Mouse (Mus musculus) c-Kit-negative CD71-positive TER-119-positive erythroid progenitor cells, embryonic 14.5 days (primary cell): ENCODE data around the gene Rps28.

Experiments used
- DNase-seq: peaks from one replicate; pipeline ENCODE4 v3.0.0-alpha.2; 2013; ENCODE audit warnings: low read depth, low spot score

Rps28 gene

DNA sequence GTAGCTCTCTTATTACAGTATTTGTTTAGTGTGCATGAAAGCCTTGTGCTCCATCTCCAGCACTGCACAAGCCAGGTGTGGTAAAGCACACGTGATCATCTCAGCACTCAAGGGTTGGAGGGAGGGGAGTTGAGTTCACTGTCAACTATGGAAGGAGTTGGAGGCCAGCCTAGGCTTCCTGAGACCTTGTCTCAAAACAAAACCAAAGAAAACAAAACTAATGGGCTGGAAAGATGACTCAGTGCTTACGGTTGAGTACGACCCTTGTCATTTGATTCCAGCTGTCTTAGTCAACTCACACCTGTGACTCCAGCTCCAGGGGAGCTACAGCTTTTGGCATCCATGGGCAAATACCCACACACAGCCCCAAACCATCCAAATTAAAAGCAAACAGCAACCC is 11.9 kb downstream of the Rps28 start:
- DNase-seq: no peak

DNA sequence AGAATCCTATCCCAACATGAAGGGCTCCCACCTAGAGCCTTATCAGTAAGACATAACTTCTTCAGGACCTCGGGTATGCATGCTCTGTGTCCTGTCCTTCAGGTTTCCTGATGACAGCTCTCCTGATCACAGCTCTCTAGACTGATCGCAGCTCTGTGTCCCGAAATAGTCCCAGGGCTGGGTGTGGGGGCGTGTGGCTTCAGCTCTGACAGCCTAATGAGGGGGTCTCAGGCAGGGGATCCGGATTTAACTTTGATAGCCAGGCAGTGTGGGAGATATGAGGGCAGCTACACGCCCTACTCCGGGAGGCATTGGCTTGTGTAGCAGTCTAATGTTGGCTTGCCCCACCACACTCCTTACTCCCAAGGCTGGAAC is 13.2 kb downstream of the Rps28 start:
- no peak for DNase-seq

DNA sequence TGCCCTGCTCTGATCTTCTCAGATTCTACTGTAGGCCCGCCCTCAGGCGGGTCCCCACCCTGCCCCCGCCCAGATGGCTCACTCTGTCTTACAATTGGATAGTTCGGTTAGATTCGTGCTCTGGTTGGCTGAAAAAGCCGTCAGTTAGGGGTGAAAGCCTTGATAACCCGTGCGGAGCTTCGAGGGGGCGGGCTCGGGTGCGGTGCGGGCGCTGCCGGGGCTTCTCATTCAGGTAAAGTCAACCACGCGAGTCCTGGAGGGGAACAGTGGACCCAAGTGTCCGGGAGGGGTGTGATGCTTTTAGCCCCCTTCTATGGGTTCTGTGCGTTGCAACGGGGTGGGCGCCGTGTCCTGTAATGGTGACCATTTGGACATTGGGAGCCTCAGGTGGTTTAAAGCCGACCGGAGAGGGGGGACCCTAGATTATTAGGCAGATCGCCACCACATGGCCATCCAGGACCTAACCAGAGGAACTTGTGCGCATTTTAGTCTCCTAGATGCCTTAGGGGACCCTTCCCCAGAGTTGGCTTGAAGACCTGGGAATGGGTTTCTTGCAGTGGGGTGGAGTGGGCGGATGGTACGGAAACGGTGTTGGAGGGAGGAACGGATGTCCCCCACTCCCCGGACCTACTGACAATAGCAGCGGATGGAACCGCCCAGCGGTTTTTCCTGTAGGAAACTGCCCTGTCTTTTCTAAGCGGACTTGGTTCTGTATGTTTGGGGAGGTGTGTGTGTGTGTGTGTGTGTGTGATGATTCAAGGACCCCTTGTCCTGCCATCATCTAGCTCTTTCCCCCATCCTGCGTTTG is 13.8 kb downstream of the Rps28 start, which contains the start of gene Kank3:
Kank3 (plus strand) TSS at position 186 of the 808 bp plus-strand sequence.
- DNase-seq: peak; percentile 78

DNA sequence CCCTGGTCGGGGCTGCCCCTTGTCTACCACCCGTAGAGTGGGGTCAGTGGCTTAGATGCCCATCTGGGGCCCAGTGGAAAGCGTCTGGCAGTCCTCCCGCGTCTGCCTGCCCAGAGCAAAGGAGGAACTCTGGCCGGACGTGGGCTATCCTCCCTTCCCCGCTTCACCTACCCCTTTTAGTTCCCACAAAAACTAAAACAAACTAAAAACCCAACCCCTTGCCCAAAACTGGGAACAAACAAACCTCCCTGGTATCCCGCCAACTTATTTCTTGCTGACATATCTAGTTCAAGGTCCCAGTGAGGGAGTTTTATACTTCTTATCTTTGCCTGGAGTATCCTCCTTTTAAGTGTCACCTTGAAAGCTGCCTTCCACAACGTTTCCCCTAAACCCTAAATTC is 16.2 kb downstream of the Rps28 start:
- no peak for DNase-seq

DNA sequence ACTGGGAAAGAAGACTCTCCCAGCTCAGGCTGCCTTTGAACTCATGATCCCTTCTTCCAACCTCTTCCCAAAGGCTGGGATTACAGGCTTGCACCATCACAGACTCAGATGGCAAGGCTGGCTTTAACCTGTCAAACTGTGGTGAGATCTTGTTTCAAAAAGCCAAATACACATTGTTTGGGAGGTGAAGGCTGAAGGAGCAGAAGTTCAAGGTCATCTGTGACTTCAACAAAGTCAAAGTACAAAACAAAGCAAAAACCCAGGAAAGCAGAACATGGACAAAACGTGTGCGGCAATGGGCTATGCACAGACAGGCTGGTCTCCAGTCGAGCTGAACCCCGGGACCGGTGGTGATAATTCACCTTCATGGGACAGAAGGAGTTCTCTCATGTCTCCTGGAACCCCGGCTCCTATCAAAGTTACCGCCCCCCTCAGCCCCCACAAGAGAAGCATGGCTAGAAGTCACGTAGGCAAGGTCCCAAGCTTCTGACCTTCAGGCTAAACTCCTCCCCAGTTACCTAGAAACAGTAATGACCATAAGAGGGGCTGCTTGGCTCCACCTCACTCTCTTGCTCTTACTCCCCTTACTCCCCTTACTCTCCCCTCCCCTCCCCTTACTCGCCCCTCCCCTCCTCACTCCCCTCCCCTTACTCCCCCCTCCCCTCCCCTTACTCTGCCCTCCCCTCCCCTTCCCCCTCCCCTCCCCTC is 17.0 kb downstream of the Rps28 start:
- no peak for DNase-seq

DNA sequence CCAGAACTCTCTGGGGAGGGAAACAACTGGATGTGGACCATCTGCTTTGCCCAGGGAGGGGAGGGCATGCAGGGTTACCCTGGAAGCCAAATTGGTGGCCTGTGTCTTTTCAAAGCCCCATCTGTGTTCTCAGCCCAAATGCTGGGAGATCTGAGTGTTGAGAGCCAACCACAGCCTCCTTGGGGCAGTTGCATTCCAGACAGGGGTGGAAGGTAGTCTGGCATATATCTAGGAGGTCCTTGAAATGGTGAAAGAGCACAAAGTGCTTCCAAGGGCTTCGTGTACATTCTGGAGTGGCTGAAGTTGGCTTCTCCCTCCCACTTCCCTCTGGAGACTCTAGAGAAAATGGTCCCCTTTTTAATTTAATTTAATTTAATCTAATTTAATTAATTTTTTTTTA is 19.6 kb downstream of the Rps28 start:
- DNase-seq: no peak

DNA sequence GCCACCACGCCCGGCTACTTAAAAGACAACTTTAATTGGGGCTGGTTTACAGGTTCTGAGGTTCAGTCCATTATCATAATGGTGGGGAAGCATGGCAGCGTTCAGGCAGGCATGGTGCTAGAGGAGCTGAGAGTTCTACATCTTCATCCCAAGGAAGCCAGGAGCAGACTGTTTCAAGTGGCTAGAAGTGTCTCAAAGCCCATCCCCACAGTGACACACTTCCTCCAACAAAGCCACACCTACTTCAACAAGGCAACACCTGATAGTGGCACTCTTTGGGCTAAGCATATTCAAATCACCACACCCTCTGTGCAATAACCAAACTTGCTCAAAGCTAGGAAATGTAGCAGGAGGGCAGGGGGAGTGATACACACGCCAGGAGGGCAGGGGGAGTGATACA is 20.2 kb downstream of the Rps28 start:
- no peak for DNase-seq

DNA sequence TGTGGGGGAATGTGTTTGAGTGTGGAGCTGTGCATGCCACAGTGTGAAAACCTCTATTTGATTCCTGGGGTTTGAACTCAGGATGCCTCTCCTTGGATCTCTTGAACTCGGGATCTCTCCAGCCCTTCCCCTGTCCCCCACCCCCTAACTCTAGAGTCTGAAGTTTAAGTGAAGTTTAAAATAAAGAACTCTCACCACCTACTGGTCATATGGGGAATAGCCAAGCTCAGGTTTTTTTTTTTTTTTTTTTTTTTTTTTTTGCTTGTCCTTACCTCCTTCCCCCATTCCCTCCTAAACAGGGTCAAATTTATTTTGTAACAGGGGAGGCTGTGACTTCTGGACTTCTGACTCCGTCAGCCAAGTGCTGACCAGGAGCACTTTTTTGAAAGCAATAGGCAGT is 22.1 kb downstream of the Rps28 start:
- no peak for DNase-seq

DNA sequence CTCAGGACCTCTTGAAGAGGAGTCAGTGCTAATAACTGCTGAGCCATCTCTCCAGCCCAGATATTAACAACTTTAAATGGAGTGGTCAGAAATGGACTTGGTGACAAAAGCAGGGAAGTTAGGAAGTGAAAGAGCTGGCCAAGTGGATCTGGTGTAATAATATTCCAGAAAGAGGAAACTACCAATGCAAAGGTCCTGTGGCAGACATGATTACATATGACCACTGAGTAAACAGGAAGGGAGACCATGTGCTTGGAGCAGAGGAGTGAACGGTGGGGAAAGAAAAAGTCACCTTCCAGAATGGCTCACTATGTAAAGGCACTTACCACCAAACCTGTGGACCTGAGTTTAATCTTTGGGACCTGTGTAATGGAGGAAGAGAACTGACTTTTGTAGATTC is 25.1 kb downstream of the Rps28 start:
- no peak for DNase-seq

DNA sequence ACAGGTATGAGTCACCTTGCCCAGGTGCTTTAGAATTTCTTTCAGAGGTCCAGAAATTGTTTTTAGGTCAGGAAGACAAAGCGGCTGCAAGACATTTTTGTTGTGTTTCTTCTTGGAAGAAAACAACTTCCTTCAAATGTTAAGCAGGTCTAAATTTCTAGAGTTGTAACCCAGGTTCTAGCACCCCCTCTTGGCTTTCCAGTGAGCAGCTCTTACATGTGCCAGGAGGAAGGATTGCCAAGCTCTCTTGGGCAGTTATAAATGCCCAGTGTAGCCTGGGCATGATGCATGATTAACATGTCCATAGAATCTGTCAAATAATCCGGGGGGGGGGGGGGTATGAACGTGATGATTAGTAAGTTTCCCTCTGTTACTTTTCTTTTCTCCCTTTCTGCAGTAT is 26.1 kb downstream of the Rps28 start:
- no peak for DNase-seq

DNA sequence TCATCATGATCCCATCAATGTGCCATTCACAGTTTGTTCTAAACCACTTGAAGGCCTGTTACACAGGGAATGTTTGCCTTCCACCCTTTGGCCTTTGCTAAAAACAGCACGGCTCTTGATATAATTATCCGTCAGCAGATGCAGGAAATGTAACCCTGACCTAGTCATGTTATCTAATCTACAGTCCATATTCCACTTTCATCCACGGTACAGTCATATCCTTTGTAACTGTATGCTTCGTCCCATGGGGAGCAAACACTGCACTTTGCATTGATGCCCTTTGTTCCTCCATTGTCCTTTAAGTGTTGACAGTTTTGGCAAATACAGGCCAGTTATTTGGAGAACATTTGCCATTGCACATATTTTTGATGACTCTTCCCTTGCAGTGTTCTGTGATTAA is 35.6 kb downstream of the Rps28 start:
- DNase-seq: no peak

DNA sequence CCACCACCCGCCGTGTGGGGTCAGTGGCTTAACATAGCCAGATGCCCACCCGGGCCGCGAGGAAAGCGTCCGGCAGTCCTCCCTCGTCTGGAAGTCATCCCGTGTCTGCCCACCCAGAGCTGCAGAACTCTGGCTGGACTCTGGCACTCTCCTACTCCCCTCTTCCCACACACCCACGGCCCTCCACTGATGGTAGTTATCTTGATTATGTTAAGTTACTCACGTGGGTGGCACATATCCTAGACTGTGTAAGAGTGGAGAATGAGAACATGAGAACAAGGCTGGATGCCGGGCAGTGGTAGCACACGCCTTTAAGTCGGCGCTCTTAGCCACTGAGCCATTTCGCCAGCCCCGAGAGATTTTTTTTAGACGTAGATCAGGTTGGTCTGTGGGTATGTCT is 38.0 kb downstream of the Rps28 start:
- DNase-seq: no peak

DNA sequence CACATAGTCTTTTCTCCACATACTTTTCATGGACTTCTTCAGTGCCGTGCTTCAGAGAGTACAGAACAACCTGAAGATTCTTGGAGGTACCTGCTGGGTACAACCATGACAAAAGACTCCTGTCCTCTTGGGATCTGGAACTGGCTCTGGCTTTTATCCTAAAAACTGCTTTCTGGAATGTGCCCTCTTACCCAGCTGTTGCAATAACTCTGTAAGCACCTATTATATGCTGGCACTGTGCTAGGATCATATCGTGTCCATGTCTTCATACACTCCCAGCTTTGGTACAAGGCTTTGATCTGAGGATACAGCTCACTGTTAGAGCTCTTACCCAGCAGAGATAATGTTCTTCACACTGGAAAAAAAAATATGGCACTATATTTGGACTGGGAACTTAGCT is 39.4 kb downstream of the Rps28 start:
- no peak for DNase-seq

DNA sequence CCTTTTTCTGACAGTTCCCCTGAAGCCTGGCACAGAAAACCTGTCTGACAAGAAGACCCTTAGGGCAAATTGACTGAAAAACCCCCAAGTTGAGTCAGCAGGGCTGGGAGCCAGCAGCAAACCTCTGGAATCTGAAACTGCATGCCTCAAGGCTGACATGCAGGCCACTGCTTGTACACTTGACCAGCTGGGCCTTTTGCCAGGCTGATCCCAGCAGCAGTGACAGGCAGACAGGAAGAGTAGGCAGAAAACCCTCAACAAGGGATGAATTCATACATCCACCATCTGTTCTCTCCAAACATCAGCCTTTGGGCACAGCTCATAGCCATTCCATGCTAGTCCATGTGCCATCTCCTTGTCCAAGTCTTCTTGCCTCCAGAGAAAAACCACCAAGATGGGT is 41.0 kb downstream of the Rps28 start:
- DNase-seq: no peak

DNA sequence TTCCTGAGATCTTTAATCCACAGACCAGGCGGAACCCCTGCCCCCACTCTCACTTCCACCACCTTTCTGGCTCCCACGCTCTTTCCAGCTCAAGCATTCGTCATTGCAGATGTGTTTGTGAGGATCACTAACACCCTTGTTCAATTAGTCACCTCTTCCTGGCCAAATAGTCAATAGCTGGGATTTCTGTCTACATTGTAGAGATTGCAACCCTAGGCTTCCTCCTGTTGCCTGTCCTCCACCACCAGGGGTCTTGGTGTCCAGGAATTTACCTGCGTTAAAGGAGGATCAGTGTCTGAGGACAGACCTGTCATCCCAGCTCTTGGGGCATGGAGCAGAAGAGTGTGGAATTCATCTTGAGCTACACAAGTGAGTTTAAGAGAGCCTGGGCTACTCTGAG is 42.3 kb downstream of the Rps28 start:
- no peak for DNase-seq

DNA sequence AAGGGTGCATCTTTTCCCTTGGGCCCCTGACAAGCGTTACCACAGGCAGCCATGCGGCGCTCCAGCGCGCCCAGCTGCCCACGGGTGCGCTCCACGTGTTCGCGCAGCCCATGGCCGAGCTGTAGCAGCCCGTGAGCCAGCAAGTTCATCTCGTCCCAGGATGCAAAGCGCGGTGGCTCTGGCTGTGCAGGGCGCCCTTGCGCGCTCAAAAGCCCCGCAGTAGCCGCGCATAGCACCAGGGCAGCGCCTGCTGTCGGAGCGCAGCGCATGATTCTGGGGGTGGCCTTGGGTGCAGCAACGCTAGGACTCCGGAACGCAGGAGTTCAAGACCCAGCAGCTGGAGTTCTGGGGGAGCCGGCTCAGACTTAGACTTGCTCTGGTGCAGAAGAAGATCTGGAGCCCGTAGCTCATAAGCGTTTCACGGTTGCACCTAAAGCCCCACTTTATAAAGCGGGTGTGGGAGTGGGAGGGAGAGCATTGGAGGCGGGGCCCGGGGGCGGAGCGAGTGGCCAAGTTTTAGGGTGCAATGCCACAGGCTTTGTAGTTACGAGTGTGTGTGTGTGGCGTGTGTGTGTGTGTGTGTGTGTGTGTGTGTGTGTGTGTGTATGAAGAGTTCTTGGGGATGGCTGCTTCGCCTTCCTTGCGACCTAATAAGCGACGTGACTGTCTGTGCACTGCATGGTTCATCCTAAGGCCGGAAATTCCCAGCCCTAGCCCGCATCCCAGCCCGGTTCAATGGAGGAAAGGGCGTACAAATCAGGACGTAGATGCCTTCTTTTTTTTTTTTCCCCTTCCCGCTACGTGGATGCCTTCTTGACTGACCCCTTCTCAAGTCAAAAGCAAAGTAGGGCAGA is 43.0 kb downstream of the Rps28 start, which contains the start of gene Angptl4:
Angptl4 (minus strand) TSS at position 707 of the 854 bp plus-strand sequence.
- no peak for DNase-seq

DNA sequence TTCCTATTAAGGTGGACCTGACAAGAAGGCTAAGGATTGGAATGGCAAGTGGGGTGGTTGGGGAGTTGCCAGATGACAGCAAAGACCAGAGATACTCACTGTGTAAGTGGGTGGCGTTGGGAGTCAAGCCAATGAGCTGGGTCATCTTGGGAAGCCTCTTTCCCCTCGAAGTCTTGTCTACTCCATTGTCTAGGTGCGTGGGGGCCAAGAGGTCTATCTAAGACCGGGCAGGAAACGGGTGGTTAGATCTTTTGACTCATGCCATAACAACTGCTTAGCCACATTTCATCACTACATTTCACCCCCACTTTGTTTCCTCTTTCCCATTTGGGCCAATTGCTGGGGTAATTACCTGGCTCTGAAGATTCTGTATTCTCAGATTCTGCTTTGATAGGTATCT is 43.9 kb downstream of the Rps28 start:
- no peak for DNase-seq

DNA sequence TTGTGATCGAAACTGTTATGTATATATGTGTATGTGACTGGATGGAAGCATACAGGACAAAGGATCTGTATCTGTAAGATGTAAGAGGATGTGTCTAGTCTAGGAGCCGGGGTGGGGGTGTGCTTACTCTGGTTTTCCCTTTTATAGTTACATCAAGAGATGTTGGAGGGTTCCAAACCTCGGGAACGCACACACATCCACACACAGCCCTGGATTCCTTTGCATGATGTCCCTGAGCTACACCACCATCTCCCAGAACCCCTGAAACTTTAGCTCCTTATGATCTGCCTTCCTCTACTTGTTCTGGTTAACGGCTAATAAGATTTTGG is 44.4 kb downstream of the Rps28 start:
- no peak for DNase-seq

DNA sequence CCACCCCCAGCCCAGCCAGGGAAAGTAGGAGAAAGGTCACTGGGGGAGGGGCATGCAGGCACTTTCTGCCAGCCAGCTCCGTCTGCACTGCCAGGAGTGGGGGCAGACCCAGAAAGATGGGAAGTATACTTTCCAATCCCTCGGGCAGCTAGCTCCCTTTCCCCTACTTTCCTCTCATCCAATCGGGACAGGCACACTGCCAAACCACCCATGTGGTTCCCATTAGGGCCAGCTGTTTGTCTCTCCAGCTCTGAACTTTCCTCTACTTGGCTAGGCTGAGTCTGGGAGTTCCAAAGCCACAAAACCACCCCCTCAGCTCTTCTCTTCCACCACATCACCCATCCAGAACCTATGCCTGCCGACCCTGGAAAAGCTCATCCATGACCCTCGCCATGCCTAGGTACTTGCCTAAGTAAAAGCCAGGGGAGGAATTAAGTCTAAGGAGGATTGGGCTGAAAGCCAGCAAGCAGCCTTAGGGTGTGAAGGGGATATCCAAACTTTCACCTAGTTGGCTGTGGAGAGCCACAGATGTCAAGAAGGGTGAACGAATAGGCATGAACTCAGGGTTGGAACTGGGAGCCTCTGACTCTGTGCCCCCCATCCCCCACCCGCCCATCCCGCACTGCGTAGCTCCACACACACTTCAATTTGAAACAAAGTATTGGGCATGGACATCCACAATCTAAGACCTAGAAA is 44.9 kb downstream of the Rps28 start:
- DNase-seq: no peak

DNA sequence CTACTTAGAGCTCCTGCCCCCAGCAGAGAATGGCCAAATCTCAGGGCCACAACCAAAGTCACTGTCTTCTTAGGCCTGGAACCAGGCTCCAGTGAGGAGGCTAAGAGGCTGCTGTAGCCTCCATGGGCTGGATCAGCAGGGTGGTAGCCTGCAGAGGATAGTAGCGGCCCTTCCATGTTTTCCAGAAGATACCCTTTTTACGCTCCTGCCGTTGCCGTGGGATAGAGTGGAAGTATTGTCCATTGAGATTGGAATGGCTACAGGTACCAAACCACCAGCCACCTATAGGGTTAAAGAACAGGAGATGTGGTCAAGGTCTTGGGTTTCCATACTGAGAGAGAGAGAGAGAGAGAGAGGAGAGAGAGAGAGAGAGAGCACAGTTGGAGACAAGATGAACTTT is 49.1 kb downstream of the Rps28 start:
- no peak for DNase-seq

DNA sequence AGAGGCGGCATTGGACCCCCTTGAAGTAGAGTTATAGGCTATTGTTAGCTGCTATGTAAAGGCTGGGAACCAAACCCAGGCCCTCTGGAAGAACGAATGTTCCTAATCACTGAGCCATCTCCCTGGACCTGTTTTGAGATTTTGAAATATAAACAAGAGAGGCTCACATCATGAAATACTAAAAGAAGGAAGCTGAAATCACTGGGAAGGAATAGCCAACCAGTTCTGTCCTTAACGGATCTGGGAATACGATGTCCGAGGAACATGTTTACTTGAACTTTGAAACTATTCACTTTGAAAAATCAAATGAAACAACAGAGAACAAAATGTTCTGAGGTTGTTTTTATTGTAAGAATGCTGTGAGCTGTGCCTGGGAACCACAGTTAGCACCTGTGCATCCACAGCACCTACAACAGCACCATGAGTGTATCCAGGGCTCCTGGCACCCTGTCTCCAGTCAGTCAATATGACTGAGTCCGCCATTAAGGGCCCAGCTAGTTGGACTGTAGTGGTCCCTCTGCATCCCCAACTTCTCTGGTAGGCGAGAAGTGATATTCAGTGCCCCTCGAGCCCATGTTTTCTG is 49.7 kb downstream of the Rps28 start:
- no peak for DNase-seq
